9 mouse cellular contexts compared by ENCODE assay signal in genomic region chrX:166351790-166352189, GRCm38 (mm10).
DNase-seq lines count a peak whose midpoint lies in the region; ATAC-seq lines count a peak whose summit lies in the region.
"Had no signal": no experiment of that assay in that cellular context is flagged by ENCODE, and none has a peak within 500 bp of the region (broad histone marks: within the 10 kb centered on the region; RNA-seq: fewer than 3 reads in every experiment).

No protein-coding gene starts in this region.

- ATAC-seq in forebrain, embryonic 12.5 days (ENCODE audit: low FRiP score), result peak; percentile 74
- ATAC-seq in hindbrain, embryonic 12.5 days (ENCODE audit: low FRiP score), result peak; percentile 70; the same call in 1 of the 2 replicates
- no peak for ATAC-seq in erythroid progenitor cell, adult 5-6 weeks (replicated peaks; ENCODE audit: low FRiP score, poor library complexity, severe bottlenecking)

- peak; percentile 94 for DNase-seq in MEL-GATA-1-ER (ENCODE audit: extremely low read depth, low read depth)
- DNase-seq in brain, adult 2 months (ENCODE audit: low read depth, low spot score), result peak; percentile 84
- peak; percentile 22 to 69 for DNase-seq in layer of hippocampus, postnatal 25 days (ENCODE audit: extremely low spot score in 1 of 2, low spot score in 1 of 2)
- DNase-seq in lung, postnatal 4 days, result peak; percentile 43 to 71
- peak; percentile 31 for DNase-seq in right cerebral cortex, postnatal 25 days

- no peaks in the 10 kb centered on the region for H3K36me3 ChIP-seq in forebrain, embryonic 12.5 days (replicated peaks)
- H3K36me3 ChIP-seq in hindbrain, embryonic 12.5 days, result no peaks in the 10 kb centered on the region
- H3K36me3 ChIP-seq: limb, embryonic 12.5 days had no signal

- peaks cover 13% of the 10 kb centered on the region for H3K4me1 ChIP-seq in forebrain, embryonic 12.5 days
- H3K4me1 ChIP-seq in hindbrain, embryonic 12.5 days, result peaks cover 8% of the 10 kb centered on the region
- H3K4me1 ChIP-seq: limb, embryonic 12.5 days had no signal

- H3K4me2 ChIP-seq in forebrain, embryonic 12.5 days, result no peak overlapping the region
- H3K4me2 ChIP-seq in hindbrain, embryonic 12.5 days (replicated peaks), result no peak overlapping the region
- H3K4me2 ChIP-seq: limb, embryonic 12.5 days had no signal

- H3K9me3 ChIP-seq in forebrain, embryonic 12.5 days, result no peaks in the 10 kb centered on the region
- no peaks in the 10 kb centered on the region for H3K9me3 ChIP-seq in hindbrain, embryonic 12.5 days (replicated peaks)
- H3K9me3 ChIP-seq: limb, embryonic 12.5 days had no signal

- WGBS in forebrain, embryonic 12.5 days, result 26% methylated on average over 6 of the region's 6 CpGs
- 20% methylated on average over 6 of the region's 6 CpGs for WGBS in hindbrain, embryonic 12.5 days

- no peak overlapping the region for H3K27ac ChIP-seq in forebrain, embryonic 12.5 days
- no peak overlapping the region for H3K27ac ChIP-seq in hindbrain, embryonic 12.5 days
- H3K27ac ChIP-seq: limb, embryonic 12.5 days had no signal

- no peak overlapping the region for H3K9ac ChIP-seq in forebrain, embryonic 12.5 days
- no peak overlapping the region for H3K9ac ChIP-seq in hindbrain, embryonic 12.5 days
- H3K9ac ChIP-seq: limb, embryonic 12.5 days had no signal

- peaks cover 13% of the 10 kb centered on the region; the same call in 1 of the 2 replicates for H3K27me3 ChIP-seq in forebrain, embryonic 12.5 days
- H3K27me3 ChIP-seq in hindbrain, embryonic 12.5 days, result peaks cover 14% of the 10 kb centered on the region

- no peak overlapping the region for H3K4me3 ChIP-seq in forebrain, embryonic 12.5 days (replicated peaks)
- H3K4me3 ChIP-seq in hindbrain, embryonic 12.5 days, result no peak overlapping the region
- H3K4me3 ChIP-seq: limb, embryonic 12.5 days had no signal

Comparison
In these comparisons a context has a peak if more than half of its experiments do, and no peak if none do; other contexts are left out.
1. DNase-seq: peak in every context shown above with its lines; median percentile 94 in MEL-GATA-1-ER; 84 in brain, adult 2 months; 57 in lung, postnatal 4 days; 46 in layer of hippocampus, postnatal 25 days; 31 in right cerebral cortex, postnatal 25 days.